Mouse (Mus musculus) embryonic facial prominence, embryonic 14.5 days (tissue): ENCODE measurements at regions not wholly inside any gene's neighbourhood (a gene's known extent, or its start where the extent isn't known, plus 50 kb on each side); places are given as distances from the start of the nearest gene placed in this dataset.
A peak's percentile ranks its signal among the peaks of the same experiment; 100 is the strongest.

Source experiments
- ATAC-seq: fragments of 200-750 bp; cut with Nextera tagmentation; 2 replicates; pipeline ENCODE4 v1.8.0; 2017; ENCODE audit warnings: low read depth, moderate number of reproducible peaks, moderate TSS enrichment
- DNase-seq: peaks from one replicate; pipeline ENCODE4 v3.0.0-alpha.2; 2015; ENCODE audit warnings: low spot score
- H3K27ac ChIP-seq: fragments of 300-500 bp; sonication (generic); replicated peaks from 2 replicates; pipeline ENCODE4 v1.5.1; 2014; ENCODE audit warnings: low read depth, mild to moderate bottlenecking, low read length, moderate library complexity
- H3K27me3 ChIP-seq: fragments of 300-500 bp; sonication (generic); replicated peaks from 2 replicates; pipeline ENCODE4 v1.6.1; 2014; ENCODE audit warnings: low read length; ENCODE audit not compliant: control insufficient read depth, insufficient read depth
- H3K36me3 ChIP-seq: fragments of 300-500 bp; sonication (generic); 2 replicates; pipeline ENCODE4 v1.6.1; 2014; ENCODE audit warnings: low read length, mixed read lengths; ENCODE audit not compliant: control insufficient read depth, insufficient read depth
- H3K4me1 ChIP-seq: fragments of 300-500 bp; sonication (generic); 2 replicates; pipeline ENCODE4 v1.6.1; 2014; ENCODE audit warnings: antibody characterized with exemption, low read length; ENCODE audit not compliant: control insufficient read depth, insufficient read depth
- H3K4me2 ChIP-seq: fragments of 300-500 bp; sonication (generic); 2 replicates; pipeline ENCODE4 v1.6.1; 2014; ENCODE audit warnings: low read depth, mild to moderate bottlenecking, low read length, moderate library complexity, mixed read lengths
- H3K4me3 ChIP-seq: fragments of 300-500 bp; sonication (generic); 2 replicates; pipeline ENCODE4 v1.5.1; 2014; ENCODE audit warnings: low read depth, mild to moderate bottlenecking, low read length
- H3K9ac ChIP-seq: fragments of 300-500 bp; sonication (generic); 2 replicates; pipeline ENCODE4 v1.6.1; 2014; ENCODE audit warnings: low read depth, mild to moderate bottlenecking, low read length, moderate library complexity, mixed read lengths
- H3K9me3 ChIP-seq: fragments of 300-500 bp; sonication (generic); 2 replicates; pipeline ENCODE4 v1.6.1; 2016; ENCODE audit warnings: low read length; ENCODE audit not compliant: control insufficient read depth
- WGBS: fragments of 180-500 bp; shearing (Covaris S2); extraction: QIAGEN DNeasy Blood & Tissue Kit; methylation state at CpG from one replicate; pipeline ENCODE4 v1.1.7; 2014; 5-methylcytosine and 5-hydroxymethylcytosine counted together

- no peaks in the 10 kb centered on the region for H3K9me3 ChIP-seq
- 0 out of 2 replicates have a peak, but pooled peaks cover 7% of the 10 kb centered on the region for H3K4me1 ChIP-seq
- no peaks in the 10 kb centered on the region for H3K36me3 ChIP-seq
- H3K4me2 ChIP-seq, result no peak overlapping the region
- no peak overlapping the region for H3K27ac ChIP-seq
- no peak overlapping the region for H3K9ac ChIP-seq
- H3K27me3 ChIP-seq, result no peaks in the 10 kb centered on the region
- ATAC-seq (no peak), DNase-seq (no peak)
- 86% methylated on average over 6 of the region's 6 CpGs for WGBS
- no peak overlapping the region for H3K4me3 ChIP-seq
Measured at GRCm38 (mm10) chr10:99929191-99929590, 86.2 kb upstream of the Kitl start.

- no peak overlapping the region for H3K9ac ChIP-seq
- ATAC-seq (no peak), DNase-seq (no peak)
- H3K36me3 ChIP-seq, result no peaks in the 10 kb centered on the region
- WGBS, result 89% methylated on average over 7 of the region's 7 CpGs
- no peaks in the 10 kb centered on the region for H3K27me3 ChIP-seq
- H3K4me3 ChIP-seq, result no peak overlapping the region
- no peak overlapping the region for H3K4me2 ChIP-seq
- H3K27ac ChIP-seq, result no peak overlapping the region
- no peaks in the 10 kb centered on the region for H3K9me3 ChIP-seq
- 0 out of 2 replicates have a peak, but pooled peaks cover 7% of the 10 kb centered on the region for H3K4me1 ChIP-seq
Measured at GRCm38 (mm10) chr10:99927913-99928312, 87.5 kb upstream of the Kitl start.

GRCm38 (mm10) chr10:99926327-99926954, 89.0 kb upstream of the Kitl start:
- no peak overlapping the region for H3K4me3 ChIP-seq
- no peaks in the 10 kb centered on the region for H3K9me3 ChIP-seq
- ATAC-seq (no peak), DNase-seq (peak; percentile 48)
- H3K36me3 ChIP-seq, result no peaks in the 10 kb centered on the region
- H3K27me3 ChIP-seq, result no peaks in the 10 kb centered on the region
- 0 out of 2 replicates have a peak, but pooled peaks cover 7% of the 10 kb centered on the region for H3K4me1 ChIP-seq
- H3K4me2 ChIP-seq, result no peak overlapping the region; the same call in 1 of the 2 replicates
- 42% methylated on average over 8 of the region's 8 CpGs for WGBS
- H3K27ac ChIP-seq, result no peak overlapping the region
- H3K9ac ChIP-seq, result no peak overlapping the region

- no peak overlapping the region for H3K27ac ChIP-seq
- H3K36me3 ChIP-seq, result no peaks in the 10 kb centered on the region
- H3K4me1 ChIP-seq, result 0 out of 2 replicates have a peak, but pooled peaks cover 7% of the 10 kb centered on the region
- ATAC-seq, result no peak
- H3K9ac ChIP-seq, result no peak overlapping the region
- no peaks in the 10 kb centered on the region for H3K9me3 ChIP-seq
- no peak overlapping the region for H3K4me3 ChIP-seq
- H3K4me2 ChIP-seq, result no peak overlapping the region
- 65% methylated on average over 3 of the region's 3 CpGs for WGBS
- H3K27me3 ChIP-seq, result no peaks in the 10 kb centered on the region
- peak; percentile 36 for DNase-seq
Measured at GRCm38 (mm10) chr10:99924541-99924940, 90.9 kb upstream of the Kitl start.

- no peaks in the 10 kb centered on the region for H3K9me3 ChIP-seq
- no peaks in the 10 kb centered on the region for H3K4me1 ChIP-seq
- WGBS, result 68% methylated on average over 2 of the region's 2 CpGs
- DNase-seq, result no peak
- H3K27ac ChIP-seq, result no peak overlapping the region
- no peaks in the 10 kb centered on the region for H3K27me3 ChIP-seq
- ATAC-seq, result 0 out of 2 replicates have a peak, but pooled peaks have one; percentile 2
- H3K36me3 ChIP-seq, result no peaks in the 10 kb centered on the region
- H3K9ac ChIP-seq, result no peak overlapping the region
- H3K4me2 ChIP-seq, result no peak overlapping the region
- H3K4me3 ChIP-seq, result no peak overlapping the region
Measured at GRCm38 (mm10) chr10:99919925-99920324, 95.5 kb upstream of the Kitl start.

GRCm38 (mm10) chr10:99918567-99919320, 96.7 kb upstream of the Kitl start:
- no peak overlapping the region for H3K9ac ChIP-seq
- H3K9me3 ChIP-seq, result no peaks in the 10 kb centered on the region
- no peak overlapping the region for H3K4me2 ChIP-seq
- no peak for DNase-seq
- H3K27ac ChIP-seq, result no peak overlapping the region
- no peak overlapping the region for H3K4me3 ChIP-seq
- H3K4me1 ChIP-seq, result no peaks in the 10 kb centered on the region
- 85% methylated on average over 7 of the region's 7 CpGs for WGBS
- H3K27me3 ChIP-seq, result no peaks in the 10 kb centered on the region
- no peaks in the 10 kb centered on the region for H3K36me3 ChIP-seq
- ATAC-seq, result no peak

- Histone ChIP-seq H3K27ac (no peak overlapping the region), H3K9me3 (no peaks in the 10 kb centered on the region), H3K36me3 (no peaks in the 10 kb centered on the region), H3K27me3 (no peaks in the 10 kb centered on the region), H3K9ac (peak overlapping the region; percentile 62; the same call in 1 of the 2 replicates), H3K4me3 (peak overlapping the region; percentile 43), H3K4me2 (peak overlapping the region; percentile 64), H3K4me1 (no peaks in the 10 kb centered on the region)
- ATAC-seq, result no peak
- 72% methylated on average over 4 of the region's 4 CpGs for WGBS
- DNase-seq, result no peak
Measured at GRCm38 (mm10) chr10:99913846-99914187, 101.6 kb upstream of the Kitl start.

GRCm38 (mm10) chr10:99913001-99913845, 102.2 kb upstream of the Kitl start:
- ATAC-seq (0 out of 2 replicates have a peak, but pooled peaks have one; percentile 12), DNase-seq (peak; percentile 39)
- peak overlapping the region; percentile 62 for H3K9ac ChIP-seq
- peak overlapping the region; percentile 7; the same call in 1 of the 2 replicates for H3K27ac ChIP-seq
- no peaks in the 10 kb centered on the region for H3K9me3 ChIP-seq
- H3K27me3 ChIP-seq, result no peaks in the 10 kb centered on the region
- H3K4me2 ChIP-seq, result peak overlapping the region; percentile 64
- peak overlapping the region; percentile 43 for H3K4me3 ChIP-seq
- WGBS, result 18% methylated on average over 20 of the region's 20 CpGs
- no peaks in the 10 kb centered on the region for H3K4me1 ChIP-seq
- H3K36me3 ChIP-seq, result no peaks in the 10 kb centered on the region
